Mouse (Mus musculus) kidney, embryonic 16.5 days (tissue): ENCODE measurements at regions not wholly inside any gene's neighbourhood (a gene's known extent, or its start where the extent isn't known, plus 50 kb on each side); places are given as distances from the start of the nearest gene placed in this dataset.

ENCODE experiments used
- ATAC-seq: fragments of 200-750 bp; cut with Nextera tagmentation; 2 replicates; pipeline ENCODE4 v1.8.0; 2017; ENCODE audit warnings: moderate TSS enrichment; ENCODE audit not compliant: low FRiP score, low TSS enrichment
- H3K27ac ChIP-seq: fragments of 300-500 bp; sonication (generic); 2 replicates; pipeline ENCODE4 v1.5.1; 2014; ENCODE audit warnings: low read length
- H3K27me3 ChIP-seq: fragments of 300-500 bp; sonication (generic); 2 replicates; pipeline ENCODE4 v1.6.1; 2014; ENCODE audit warnings: low read length, control low read depth, mixed read lengths; ENCODE audit not compliant: insufficient read depth
- H3K36me3 ChIP-seq: fragments of 300-500 bp; sonication (generic); 2 replicates; pipeline ENCODE4 v1.6.1; 2014; ENCODE audit warnings: low read length, control low read depth, mixed read lengths; ENCODE audit not compliant: insufficient read depth
- H3K4me1 ChIP-seq: fragments of 300-500 bp; sonication (generic); 2 replicates; pipeline ENCODE4 v1.6.1; 2014; ENCODE audit warnings: low read length, control low read depth, mixed read lengths; ENCODE audit not compliant: insufficient read depth
- H3K4me2 ChIP-seq: fragments of 300-500 bp; sonication (generic); replicated peaks from 2 replicates; pipeline ENCODE4 v1.6.1; 2014; ENCODE audit warnings: low read depth, low read length
- H3K4me3 ChIP-seq: fragments of 300-500 bp; sonication (generic); 2 replicates; pipeline ENCODE4 v1.5.1; 2014; ENCODE audit warnings: mild to moderate bottlenecking, low read length
- H3K9ac ChIP-seq: fragments of 300-500 bp; sonication (generic); replicated peaks from 2 replicates; pipeline ENCODE4 v1.6.1; 2014; ENCODE audit warnings: low read length
- H3K9me3 ChIP-seq: fragments of 300-500 bp; sonication (generic); 2 replicates; pipeline ENCODE4 v1.6.1; 2016; ENCODE audit warnings: low read length, control low read depth
- WGBS: fragments of 180-500 bp; shearing (Covaris S2); extraction: QIAGEN DNeasy Blood & Tissue Kit; methylation state at CpG from one replicate; pipeline ENCODE4 v1.1.7; 2014; 5-methylcytosine and 5-hydroxymethylcytosine counted together

DNA sequence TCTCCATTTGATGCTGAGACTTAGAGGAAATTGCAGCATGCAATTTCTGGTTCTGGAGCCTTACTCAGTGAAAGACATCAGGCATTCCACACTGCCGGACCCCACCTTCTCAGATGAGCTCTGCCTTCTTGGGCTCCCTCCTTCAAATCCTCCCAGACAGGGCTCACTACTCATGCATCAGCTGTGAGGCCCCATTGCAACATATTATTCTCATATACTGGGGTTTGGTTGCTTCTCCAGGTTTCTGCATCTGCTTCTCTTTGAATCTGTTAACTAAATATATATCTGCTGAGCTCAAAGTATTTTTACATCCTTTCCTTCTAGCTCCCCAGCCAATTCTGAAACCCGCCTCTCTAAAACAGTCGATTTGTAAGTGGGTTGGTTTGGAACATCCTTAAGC lies 68.8 kb upstream of the AI593442 start:
- Histone ChIP-seq H3K9me3 (no peaks in the 10 kb centered on the region), H3K4me2 (no peak overlapping the region), H3K27ac (no peak overlapping the region), H3K4me1 (no peaks in the 10 kb centered on the region), H3K27me3 (no peaks in the 10 kb centered on the region), H3K4me3 (no peak overlapping the region), H3K36me3 (no peaks in the 10 kb centered on the region), H3K9ac (no peak overlapping the region)
- ATAC-seq = no peak
- WGBS = 87% methylated on average over 3 of the region's 3 CpGs

DNA sequence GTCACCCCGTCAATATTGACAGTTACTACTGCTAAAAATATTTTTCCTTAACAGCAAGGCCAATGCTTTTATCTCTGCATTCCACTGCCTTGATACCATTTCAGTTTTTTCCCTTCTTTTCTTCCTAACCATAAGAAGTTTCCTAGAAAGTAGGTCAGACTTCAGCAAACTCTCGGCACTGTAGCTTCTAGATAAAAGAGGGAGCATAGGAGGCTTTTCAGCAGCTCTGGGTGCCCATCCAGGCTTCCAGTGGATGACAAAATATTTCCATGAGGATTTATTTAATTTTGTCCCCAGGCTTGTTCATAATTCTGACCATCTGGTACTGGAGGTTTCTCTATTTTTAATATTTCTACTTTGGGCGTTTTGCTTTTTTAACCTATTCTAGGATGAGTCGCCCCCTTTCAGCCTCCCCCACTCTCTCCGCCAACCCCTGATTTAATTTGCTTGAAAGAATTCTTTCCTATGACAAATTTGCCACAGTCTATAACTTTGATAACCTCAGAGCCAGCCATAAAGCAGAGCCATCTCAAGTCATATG lies 59.0 kb upstream of the AI593442 start:
- no peaks in the 10 kb centered on the region for H3K4me1 ChIP-seq
- H3K27me3 ChIP-seq = no peaks in the 10 kb centered on the region
- no peak overlapping the region for H3K4me2 ChIP-seq
- no peaks in the 10 kb centered on the region for H3K9me3 ChIP-seq
- H3K4me3 ChIP-seq = no peak overlapping the region
- no peaks in the 10 kb centered on the region for H3K36me3 ChIP-seq
- H3K9ac ChIP-seq = no peak overlapping the region
- ATAC-seq = no peak
- 89% methylated on average over 5 of the region's 5 CpGs for WGBS
- no peak overlapping the region for H3K27ac ChIP-seq
